Mouse (Mus musculus) cerebellum, adult 2 months (tissue): ENCODE results near the gene Tff2. TPM values are rescaled to one million over a fixed set of nuclear protein-coding genes. Genes with fewer than 3 reads are reported as not detected.
A peak's percentile ranks its signal among the peaks of the same experiment; 100 is the strongest.

Source experiments
- DNase-seq, 2 experiments: peaks; one replicate each; pipeline ENCODE4 v3.0.0; 2021
- H3K27ac ChIP-seq: fragments of 200-500 bp; 2 replicates; pipeline ENCODE4 v1.5.1; 2012; ENCODE audit warnings: low read length, control low read depth, inconsistent platforms; ENCODE audit not compliant: insufficient read depth
- H3K27me3 ChIP-seq: fragments of 200-500 bp; 2 replicates; pipeline ENCODE4 v1.6.1; 2012; ENCODE audit warnings: inconsistent platforms, mild to moderate bottlenecking, low read length, moderate library complexity; ENCODE audit not compliant: control insufficient read depth, insufficient read depth
- H3K4me1 ChIP-seq: fragments of 200-500 bp; 2 replicates; pipeline ENCODE4 v1.6.1; 2011; ENCODE audit warnings: low read length; ENCODE audit not compliant: control insufficient read depth, insufficient read depth
- H3K4me3 ChIP-seq: fragments of 200-500 bp; replicated peaks from 2 replicates; pipeline ENCODE3; 2011; ENCODE audit warnings: mild to moderate bottlenecking, low read depth, low read length, control low read depth; ENCODE audit not compliant: insufficient read depth
- CTCF ChIP-seq: fragments of 200-500 bp; IDR thresholded peaks from 2 replicates; pipeline ENCODE4 v1.5.1; 2011; ENCODE audit warnings: low read depth, mild to moderate bottlenecking, control low read depth, low read length, moderate library complexity, borderline replicate concordance; ENCODE audit not compliant: insufficient read depth
- POLR2A ChIP-seq: fragments of 200-500 bp; IDR thresholded peaks from 2 replicates; pipeline ENCODE4 v1.6.1; 2011; ENCODE audit warnings: low read length, control low read depth, borderline replicate concordance; ENCODE audit not compliant: insufficient read depth
- WGBS: fragments of 180-500 bp; shearing (Covaris S2); methylation state at CpG from one replicate; pipeline ENCODE4 v1.1.7; 2018; 5-methylcytosine and 5-hydroxymethylcytosine counted together
- polyA plus RNA-seq: library from polyadenylated mRNA; depleted of rRNA; stranded (reverse); fragments of >200 nt; gene quantifications from 2 replicates; pipeline ENCODE4 v1.2.3, GENCODE M21; 2012

Gene Tff2
- polyA plus RNA-seq, 1 experiment, result not detected

GRCm38 (mm10) chr17:31133776-31134175, 10.3 kb downstream of the Tff2 start:
- TF ChIP-seq CTCF (no peak), POLR2A (no peak)
- DNase-seq, result no peak
- Histone ChIP-seq H3K4me1 (peaks cover 37% of the 10 kb centered on the region), H3K4me3 (no peak overlapping the region), H3K27ac (no peak overlapping the region), H3K27me3 (no peaks in the 10 kb centered on the region)
- WGBS, result 85% methylated on average over 15 of the region's 15 CpGs

- no peak overlapping the region for H3K4me3 ChIP-seq
- WGBS, result 9% methylated on average over 10 of the region's 10 CpGs
- TF ChIP-seq POLR2A (peak; percentile 38; the same call in 1 of the 2 replicates), CTCF (no peak)
- peaks cover 52% of the 10 kb centered on the region for H3K4me1 ChIP-seq
- H3K27me3 ChIP-seq, result no peaks in the 10 kb centered on the region
- peak; percentile 96 for DNase-seq
- peak overlapping the region; percentile 96 for H3K27ac ChIP-seq
These were observed 12.7 kb downstream of the Tff2 start for GRCm38 (mm10) chr17:31131269-31131821.

- peaks cover 70% of the 10 kb centered on the region for H3K4me1 ChIP-seq
- no peaks in the 10 kb centered on the region for H3K27me3 ChIP-seq
- peak within 1 kb of the TSS; percentile 96 for H3K27ac ChIP-seq
- no peak for TF ChIP-seq POLR2A
- no peak for TF ChIP-seq CTCF
- 23% methylated on average over 2 of the region's 2 CpGs for WGBS
- DNase-seq, result no peak
- H3K4me3 ChIP-seq, result no peak within 1 kb of the TSS
These were observed 14.6 kb downstream of the Tff2 start, which contains the start of gene Tff3 for GRCm38 (mm10) chr17:31129452-31129851. Tff3 (minus strand) TSS chr17:31129646.

GRCm38 (mm10) chr17:31128708-31129318, 15.3 kb downstream of the Tff2 start:
- TF ChIP-seq POLR2A (no peak), CTCF (no peak)
- Histone ChIP-seq H3K27me3 (no peaks in the 10 kb centered on the region), H3K4me3 (no peak overlapping the region), H3K4me1 (peaks cover 71% of the 10 kb centered on the region), H3K27ac (peak overlapping the region; percentile 57)
- DNase-seq, result peak; percentile 57 to 71
- WGBS, result 35% methylated on average over 9 of the region's 9 CpGs

- Histone ChIP-seq H3K4me3 (peak overlapping the region; percentile 36), H3K27me3 (no peaks in the 10 kb centered on the region), H3K4me1 (peaks cover 58% of the 10 kb centered on the region), H3K27ac (peak overlapping the region; percentile 100)
- peak; percentile 47; the same call in 1 of the 2 replicates for TF ChIP-seq POLR2A
- TF ChIP-seq CTCF, result no peak
- peak; percentile 98 to 99 for DNase-seq
- 3% methylated on average over 9 of the region's 9 CpGs for WGBS
These were observed 18.4 kb downstream of the Tff2 start for GRCm38 (mm10) chr17:31125548-31126266.

GRCm38 (mm10) chr17:31121975-31122374, 22.1 kb downstream of the Tff2 start:
- peak; percentile 61 to 76 for DNase-seq
- Histone ChIP-seq H3K4me1 (peaks cover 36% of the 10 kb centered on the region), H3K27ac (no peak overlapping the region), H3K4me3 (no peak overlapping the region), H3K27me3 (no peaks in the 10 kb centered on the region)
- 7% methylated on average over 8 of the region's 8 CpGs for WGBS
- TF ChIP-seq POLR2A (no peak), CTCF (peak; percentile 92)

- Histone ChIP-seq H3K27ac (no peak overlapping the region), H3K27me3 (no peaks in the 10 kb centered on the region), H3K4me3 (no peak overlapping the region), H3K4me1 (peaks cover 12% of the 10 kb centered on the region; the same call in 1 of the 2 replicates)
- 4% methylated on average over 7 of the region's 7 CpGs for WGBS
- DNase-seq, result peak; percentile 76 to 85
- TF ChIP-seq CTCF (peak; percentile 90), POLR2A (no peak)
These were observed 24.7 kb downstream of the Tff2 start for GRCm38 (mm10) chr17:31119429-31119828.
